Mouse (Mus musculus) gastrocnemius, postnatal 36 days (tissue): ENCODE results near the gene Smtnl1. TPM values are rescaled to one million over a fixed set of nuclear protein-coding genes. Genes with fewer than 3 reads are reported as not detected.
A peak's percentile ranks its signal among the peaks of the same experiment; 100 is the strongest.
"Not testable (repeated sequence)": the region's sequence is repeated elsewhere in the genome, so short reads cannot be mapped to it uniquely, and the experiment has no call there.

ENCODE experiments used
- DNase-seq, 2 experiments: peaks; one replicate each; pipeline ENCODE4 v3.0.0; 2022
- intact Hi-C: fragments of 180-260 bp; cut with DNase I; formaldehyde crosslinking; loops from one replicate; pipeline ENCODE4 v1.15.1; 2025
- total RNA-seq, 2 experiments: library from RNA; stranded (reverse); gene quantifications; 2 replicates each; pipeline ENCODE4 v1.2.3; 2021

Smtnl1 gene
- total RNA-seq, 2 experiments from 2014 or later: 58.7 to 84.0 TPM

DNA sequence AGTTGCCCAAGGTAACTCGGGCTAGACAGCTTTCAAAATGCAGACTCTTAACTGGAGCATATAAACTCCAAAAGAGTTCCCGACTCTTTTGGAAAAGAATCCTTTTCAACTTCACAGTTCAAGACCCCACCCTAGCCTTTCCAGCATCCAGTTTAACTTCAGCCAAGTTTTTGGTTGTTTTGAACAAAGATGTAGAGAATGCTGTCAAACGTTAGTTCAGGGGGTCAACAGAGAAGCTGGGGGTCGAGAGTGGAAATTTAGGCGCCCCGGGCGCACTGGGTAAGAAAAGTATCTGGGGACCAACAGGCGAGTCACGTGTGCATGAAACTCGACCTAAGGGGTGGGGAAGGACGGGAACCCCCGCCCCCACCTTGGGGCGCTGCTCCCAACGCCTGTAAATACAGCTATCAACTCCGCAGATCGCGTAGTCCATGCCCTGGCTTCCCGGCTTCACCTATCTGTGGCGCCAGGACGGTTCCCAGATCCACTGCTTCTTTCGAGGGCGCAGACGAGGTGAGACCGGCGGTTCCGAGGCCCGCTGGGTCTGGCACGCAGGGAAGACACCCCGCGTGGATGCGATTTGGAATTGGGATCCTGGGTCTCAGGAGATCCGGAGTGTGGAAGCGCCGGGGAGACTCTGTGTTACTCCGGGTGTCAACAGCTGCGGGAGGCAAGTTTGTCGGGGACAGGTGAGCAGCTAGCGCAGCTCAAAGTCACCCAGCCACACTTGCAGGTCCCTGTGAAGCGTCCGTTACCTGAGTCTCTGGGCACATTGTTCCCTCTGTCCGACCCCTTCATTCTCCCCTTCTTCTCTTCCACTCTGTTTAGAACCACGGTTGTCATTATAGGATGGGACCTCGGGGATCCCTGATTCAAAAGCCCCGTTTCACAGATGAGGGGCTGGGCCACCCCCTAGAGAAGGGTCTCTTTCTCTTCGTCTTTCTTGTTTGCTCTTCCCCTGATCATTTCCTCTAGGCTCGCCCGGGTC is 16.8 kb upstream of the Smtnl1 start:
- peak; percentile 56 to 71 for DNase-seq
- intact Hi-C loops: loop anchor here (10.0 kb wide), 1 partner anchor 176 kb away; no protein-coding TSS in a partner anchor

DNA sequence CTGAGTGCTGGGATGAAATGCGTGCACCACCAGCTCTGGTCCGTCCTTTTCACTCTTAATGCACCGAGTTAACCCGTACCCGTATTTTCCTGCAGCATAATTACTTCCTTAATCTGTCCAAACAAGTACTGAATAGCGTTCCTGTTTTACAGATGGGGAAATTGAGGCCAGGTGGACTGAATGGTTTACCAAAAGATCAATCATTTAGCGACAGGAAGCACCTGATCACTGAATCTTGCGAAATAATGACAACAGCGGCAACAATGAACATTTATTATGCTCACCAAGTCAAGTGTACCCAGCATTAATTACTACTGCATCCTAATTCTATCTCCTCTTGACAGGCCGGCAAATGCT is 16.1 kb upstream of the Smtnl1 start, which contains the start of gene Slc43a1:
Gene Slc43a1 (plus strand): TSS at position 258 of the 357 bp plus-strand sequence.
- intact Hi-C loops: loop anchor here (10.0 kb wide), 1 partner anchor 176 kb away; no protein-coding TSS in a partner anchor
- no peak for DNase-seq

DNA sequence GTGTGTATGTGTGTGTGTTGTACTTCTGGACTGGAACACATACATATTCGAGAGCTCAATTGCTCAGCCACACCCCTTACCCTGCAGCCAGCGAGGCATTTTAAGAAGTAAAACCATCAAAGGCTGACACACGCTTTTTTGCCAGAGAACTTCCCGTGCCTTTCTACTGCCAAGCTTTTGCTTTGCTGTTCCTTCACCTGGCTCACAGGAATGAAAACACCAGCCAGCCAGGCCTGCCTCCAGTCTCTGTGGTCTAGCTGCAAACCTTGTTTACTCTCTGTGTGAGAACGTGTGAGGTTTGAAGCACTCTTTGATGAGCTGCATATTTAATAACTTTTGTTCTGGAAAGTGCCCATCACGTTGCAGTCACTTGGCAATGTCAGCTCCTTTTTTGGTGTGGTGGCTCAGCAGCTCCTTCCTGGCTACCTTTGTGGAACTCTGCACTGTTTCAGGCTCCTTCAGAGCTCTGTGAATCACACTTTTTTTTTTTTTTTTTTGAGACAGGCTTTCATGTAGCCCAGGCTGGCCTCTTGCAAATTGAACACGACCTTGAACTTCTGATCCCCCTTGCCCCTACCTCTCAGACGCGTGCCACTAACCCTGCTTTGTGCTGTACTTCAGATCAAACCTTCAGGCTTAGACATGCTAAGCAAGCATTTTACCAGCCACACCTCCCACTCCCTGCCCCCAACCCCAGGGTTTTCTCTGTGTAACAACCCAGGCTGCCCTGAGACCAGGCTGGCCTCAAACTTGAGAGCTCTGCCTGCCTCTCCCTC is 15.6 kb upstream of the Smtnl1 start:
- no peak for DNase-seq
- intact Hi-C loops: loop anchor here (10.0 kb wide), 1 partner anchor 177 kb away; no protein-coding TSS in a partner anchor

DNA sequence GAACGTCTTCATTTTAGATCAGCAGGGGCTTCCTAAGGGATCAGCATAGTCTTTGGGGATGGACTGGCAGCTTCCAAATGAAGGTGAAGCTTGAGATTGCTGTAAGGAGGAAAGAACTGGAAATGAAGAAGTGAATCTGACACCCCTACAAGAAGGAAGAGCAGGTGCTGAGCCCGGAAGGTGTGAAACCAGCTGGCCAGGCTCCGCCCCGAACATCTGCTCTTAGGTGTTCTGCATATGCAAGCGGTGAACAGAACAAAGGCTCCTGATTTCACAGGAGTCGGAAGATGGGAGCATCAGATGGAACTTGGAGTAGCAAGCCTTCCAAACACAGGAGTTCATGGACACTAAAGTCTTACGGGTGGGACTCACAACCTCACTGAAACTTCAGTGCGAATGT is 14.7 kb upstream of the Smtnl1 start:
- intact Hi-C loops: loop anchor here (10.0 kb wide), 1 partner anchor 178 kb away; no protein-coding TSS in a partner anchor
- DNase-seq: no peak

DNA sequence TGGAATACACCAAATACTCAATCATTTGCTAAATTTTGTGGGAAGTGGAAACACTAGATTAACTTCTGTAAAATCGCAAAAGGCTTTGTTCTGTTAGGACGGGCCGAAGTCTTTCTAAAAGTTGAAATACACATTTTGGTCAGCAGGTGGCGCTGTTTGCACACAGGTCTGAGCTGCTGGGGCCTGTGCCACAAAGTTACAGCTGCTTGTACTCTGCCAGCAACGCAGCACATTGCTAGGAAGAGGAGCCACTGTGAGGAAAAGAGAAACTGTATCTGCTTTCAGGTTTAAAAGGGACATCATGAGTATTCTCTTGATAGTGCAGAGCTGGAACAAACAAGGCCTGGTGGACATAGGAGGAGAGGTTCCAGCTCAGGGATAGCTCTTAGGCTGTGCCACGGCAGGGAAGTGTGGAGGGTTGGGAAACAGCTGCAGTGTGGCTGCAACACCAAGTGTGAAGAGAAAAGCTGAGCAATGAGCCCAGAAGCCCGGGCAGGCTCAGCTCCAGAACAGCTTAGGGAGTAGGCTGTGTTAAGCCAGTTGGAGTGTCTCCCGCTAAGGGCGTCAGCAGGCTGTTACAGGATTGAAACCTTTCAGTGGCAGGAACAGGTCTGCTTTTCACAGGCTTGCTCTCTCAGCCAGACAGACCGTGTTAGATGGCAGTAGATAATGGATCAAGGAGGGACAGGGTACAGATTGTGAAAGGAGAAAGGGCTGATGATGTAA is 9.4 kb upstream of the Smtnl1 start:
- peak; percentile 72 to 77 for DNase-seq
- intact Hi-C loops: loop anchor here (1.0 to 10.0 kb wide), 4 partner anchors 23 to 183 kb away; no protein-coding TSS in a partner anchor

DNA sequence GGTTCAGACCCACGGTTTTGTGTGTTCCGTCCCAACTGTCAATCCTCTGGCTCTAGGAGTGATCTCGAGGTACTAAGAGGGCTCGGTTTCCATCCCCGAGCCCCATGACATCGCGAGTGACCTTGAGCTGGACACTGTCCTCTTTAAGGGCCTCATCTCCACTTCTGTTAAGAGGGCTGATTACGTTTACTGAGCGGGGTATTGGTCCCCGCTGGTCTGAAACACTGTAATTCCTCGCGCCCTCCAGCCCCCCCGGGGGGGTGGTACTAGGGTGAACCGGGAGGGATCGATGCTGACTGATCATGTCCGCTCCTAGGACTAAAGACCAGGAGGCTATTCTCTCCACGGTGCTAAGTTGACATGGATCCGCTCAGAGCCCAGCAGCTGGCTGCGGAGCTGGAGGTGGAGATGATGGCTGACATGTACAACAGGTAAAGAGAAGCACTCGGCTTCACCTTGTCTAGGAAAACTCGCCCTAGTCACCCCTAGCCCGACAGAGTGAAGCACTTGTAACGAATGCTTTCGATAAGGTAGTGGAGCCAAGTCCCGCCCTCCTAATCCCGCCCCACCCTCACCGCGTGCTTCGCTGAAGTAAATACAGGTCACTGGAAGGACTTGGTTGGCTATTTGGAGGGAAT is 5.0 kb upstream of the Smtnl1 start:
- intact Hi-C loops: loop anchor here (10.0 kb wide), 1 partner anchor 217 kb away; the partner anchor contains the start of gene Tnks1bp1
- DNase-seq: no peak

DNA sequence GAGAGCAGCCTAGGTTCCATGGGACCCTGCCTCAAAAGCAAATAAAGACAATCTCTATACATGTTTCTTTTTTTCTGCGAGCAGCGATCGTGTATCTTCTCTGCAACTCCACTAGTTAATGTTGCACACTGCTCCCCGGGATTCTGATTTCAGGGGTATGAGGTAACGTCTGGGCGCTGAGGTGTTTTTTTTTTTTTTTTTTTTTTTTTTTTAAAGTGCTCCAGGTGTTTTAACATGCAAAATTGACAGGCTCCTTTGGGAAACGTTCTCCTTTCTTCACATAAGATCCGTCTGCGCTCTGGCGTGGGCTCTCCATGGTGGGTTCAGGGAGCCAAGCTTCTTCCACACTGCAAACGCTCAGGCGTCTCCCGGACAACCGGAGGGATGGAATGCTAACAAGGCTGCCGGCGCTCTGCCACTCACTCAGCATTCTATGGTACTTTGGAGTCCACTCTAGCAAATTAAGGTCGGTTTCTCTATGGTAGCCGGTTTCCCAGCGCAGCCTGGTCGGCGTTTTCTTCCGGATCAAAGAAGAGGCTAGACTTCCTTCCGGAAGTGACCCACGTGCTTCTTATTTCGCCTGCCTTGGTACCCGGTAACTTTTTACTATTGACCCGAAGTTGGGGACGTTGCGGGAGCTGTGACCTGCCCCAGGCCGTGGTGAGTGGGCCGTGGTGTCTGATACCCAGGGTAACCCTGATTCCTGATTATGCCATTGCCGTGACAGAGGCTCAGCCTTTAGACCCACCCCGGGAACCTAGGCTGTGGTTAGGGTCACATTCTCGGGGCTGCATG is 4.2 kb upstream of the Smtnl1 start, which contains the start of gene Timm10:
Gene Timm10 (plus strand): TSS at position 510 of the 795 bp plus-strand sequence.
- intact Hi-C loops: loop anchor here (10.0 kb wide), 1 partner anchor 218 kb away; the partner anchor contains the start of gene Tnks1bp1
- DNase-seq: peak; percentile 76 to 78

DNA sequence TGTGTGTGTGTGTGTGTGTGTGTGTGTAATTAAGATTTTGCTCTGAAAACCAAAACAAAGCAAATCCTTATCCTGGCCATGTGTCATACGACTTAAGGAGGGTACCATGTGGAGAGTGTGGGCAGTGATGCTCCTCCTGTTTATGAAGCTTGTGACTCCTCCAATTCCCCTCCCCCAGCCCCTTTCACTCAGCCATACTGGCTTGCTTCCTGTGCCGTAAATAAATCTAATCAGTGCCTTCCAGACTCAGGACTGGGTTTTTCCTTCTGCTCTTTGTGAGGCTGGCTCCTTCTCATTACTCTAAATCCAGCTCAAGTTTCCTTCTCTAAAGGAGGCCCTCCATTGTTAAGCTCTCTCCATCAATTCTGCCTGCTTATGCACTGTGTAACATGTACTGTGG is 785 bp upstream of the Smtnl1 start:
- no peak for DNase-seq
- intact Hi-C loops: loop anchor here (10.0 kb wide), 1 partner anchor 222 kb away; the partner anchor contains the start of gene Tnks1bp1

DNA sequence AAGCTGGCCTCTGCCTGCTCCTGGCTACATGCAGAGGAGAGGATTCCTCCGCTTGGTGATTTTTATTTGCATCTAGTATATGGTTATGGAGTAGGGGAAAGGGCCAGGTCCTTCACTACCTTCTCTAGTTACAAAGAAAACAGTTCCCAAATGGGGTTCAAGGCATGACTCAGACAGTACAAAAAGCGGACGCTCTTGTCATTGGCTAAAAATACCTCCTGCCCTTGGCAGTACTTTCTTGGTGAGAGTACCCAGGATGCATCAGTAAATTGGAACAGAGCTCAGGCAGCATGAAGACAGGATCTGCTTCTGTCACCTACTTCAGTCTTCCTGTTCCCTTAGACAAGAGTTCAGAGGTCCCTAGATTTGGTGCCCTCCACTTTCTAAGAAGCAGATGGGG is 2.6 kb downstream of the Smtnl1 start:
- intact Hi-C loops: loop anchor here (10.0 kb wide), 1 partner anchor 225 kb away; the partner anchor contains the start of gene Tnks1bp1
- no peak for DNase-seq

DNA sequence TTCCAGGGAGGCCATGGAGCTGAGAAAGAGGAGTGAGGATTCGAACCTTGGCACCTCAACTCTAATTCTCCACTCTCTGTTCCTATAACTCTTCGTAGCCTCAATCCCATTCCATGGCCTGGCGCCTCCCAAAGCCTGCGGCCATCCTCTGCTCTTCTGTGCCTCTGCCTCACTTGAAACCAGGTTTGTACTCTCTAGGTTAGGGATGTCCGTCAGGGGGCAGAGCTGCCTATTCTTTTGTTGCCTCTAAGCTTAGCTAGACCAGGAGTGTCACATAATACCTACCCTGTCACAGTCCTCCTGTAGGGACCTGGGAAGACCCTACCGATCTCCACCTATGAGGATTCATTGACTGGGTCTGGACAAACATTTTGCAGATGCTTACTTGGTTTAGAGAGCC is 9.8 kb downstream of the Smtnl1 start:
- intact Hi-C loops: no loop called here

DNA sequence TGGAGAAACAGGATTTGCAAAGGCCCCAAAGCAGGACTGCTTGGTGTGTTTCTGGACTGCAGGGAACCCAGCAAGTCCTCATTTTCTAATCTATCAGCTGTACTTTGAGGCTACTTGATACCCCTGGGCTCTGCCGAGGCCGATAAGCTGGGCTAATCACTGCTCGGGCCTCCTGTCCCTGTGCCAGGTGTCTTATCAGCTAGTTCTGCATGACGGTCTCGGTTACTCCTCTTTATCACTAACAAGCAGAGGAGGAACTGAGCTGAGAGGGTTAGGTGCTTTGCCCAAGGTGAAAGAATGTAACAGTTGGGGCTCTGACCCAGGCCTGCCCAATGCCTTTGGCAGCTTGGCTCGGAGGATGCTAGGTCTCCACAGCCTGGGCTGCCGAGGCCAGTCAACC is 10.6 kb downstream of the Smtnl1 start:
- intact Hi-C loops: no loop called here
- no peak for DNase-seq

More for the DNA sequence above, 9.8 kb downstream of the Smtnl1 start:
- no peak for DNase-seq

DNA sequence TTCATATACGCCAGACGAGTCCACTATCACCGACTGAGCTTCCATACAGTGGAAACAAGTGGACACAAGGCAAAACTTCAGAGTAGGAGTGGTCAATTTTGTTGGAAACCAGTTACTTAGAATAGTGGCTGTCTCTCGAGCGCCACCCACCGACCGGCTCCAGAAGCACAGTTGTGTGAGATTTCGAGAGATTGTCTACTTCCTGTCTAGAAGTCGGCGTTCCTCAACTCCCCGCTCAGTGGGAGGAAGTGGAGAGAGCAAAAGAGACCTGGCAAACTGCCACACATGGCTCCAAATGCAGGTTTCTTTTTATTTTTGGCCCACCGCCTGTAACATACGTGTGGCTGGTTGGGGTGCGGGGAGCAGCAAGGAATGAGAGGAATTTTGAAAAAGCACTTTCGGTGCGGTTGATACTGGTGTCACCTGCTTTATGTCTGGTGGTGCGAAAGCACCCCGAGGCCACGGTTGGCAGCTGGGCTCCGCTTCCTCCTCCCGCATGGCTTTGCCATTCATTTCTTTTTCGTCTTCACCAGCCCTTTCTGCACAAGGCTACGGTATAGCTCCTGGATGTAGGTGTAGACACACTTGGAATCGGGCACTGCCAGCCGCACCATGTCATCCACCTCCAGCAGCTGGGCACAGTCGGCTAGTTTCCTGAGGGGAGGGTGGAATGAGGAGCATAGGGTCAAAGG is 11.4 kb downstream of the Smtnl1 start:
- peak; percentile 84 to 88 for DNase-seq
- intact Hi-C loops: no loop called here

DNA sequence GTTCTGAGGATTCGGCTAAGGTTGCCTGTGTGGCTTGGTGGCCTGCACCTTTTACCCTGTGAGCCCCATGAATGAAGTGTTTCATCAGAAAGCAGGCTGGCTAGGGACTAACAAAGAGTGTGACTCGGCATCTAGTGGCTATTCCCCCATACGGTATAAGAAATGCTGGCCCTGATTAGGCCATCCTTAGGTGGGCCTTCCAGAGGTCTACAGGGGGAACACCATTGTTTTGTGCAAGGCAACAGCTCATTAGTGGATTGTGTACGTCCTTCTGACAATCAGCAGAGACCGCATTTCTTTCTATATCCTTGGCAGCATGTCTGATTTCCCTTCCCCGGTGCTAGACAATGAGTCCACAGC is 11.9 kb downstream of the Smtnl1 start:
- no peak for DNase-seq
- intact Hi-C loops: no loop called here

DNA sequence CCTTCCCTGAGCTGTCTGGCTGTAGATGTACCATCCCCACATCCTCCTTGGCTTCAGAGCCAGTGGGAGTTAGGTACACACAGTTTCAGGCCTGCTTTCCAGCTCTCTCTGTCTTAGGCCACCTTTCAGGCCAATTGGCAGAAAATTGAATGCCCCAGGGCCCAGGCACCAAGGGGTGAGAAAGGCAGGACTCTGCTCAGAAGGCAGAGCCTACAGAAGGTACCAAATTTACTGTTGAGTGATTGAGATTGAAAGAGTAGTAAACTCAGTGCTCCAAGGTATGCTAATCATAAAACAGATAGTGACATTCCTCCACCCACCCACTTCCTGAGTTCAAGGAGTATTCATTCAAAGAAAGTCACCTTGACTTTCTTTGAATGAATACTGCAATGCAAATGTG is 13.1 kb downstream of the Smtnl1 start:
- DNase-seq: no peak
- intact Hi-C loops: loop anchor here (10.0 kb wide), 1 partner anchor 345 kb away; no protein-coding TSS in a partner anchor

DNA sequence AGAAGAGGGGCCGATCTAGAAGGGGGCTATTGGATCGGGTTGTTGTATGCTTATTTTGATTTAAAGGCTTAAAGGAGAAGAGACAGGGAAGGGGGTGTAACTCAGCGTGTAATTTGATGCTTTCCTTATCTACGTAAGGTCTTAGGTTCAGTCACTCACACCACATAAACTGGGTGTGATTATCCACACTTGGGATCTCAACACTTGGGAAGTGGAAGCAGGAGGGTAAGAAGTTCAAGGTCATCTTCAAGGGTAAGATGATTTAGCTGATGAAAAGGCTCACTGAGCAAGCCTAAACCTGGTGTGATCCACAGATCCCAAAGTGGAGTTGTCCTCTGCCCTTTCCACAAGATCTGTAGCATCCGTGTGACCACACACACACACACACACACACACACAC is 15.9 kb downstream of the Smtnl1 start:
- intact Hi-C loops: loop anchor here (10.0 kb wide), 1 partner anchor 342 kb away; no protein-coding TSS in a partner anchor
- DNase-seq: no peak

DNA sequence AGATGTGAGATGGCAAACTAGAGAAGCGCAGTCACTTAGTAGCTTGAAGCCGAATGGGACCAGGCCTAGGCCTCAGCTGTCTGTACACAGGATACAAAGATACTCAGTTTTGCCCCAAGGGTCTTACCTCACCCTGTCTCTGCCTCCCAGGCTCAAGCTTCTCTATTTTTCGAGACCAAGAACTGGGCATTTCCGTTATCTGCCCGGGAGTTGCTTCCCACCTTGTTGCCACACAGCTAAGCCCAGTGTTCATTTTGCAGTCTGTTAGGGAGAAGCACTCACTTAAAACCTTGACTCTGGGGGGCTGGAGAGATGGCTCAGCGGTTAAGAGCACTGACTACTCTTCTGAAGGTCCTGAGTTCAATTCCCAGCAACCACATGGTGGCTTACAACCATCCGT is 18.5 kb downstream of the Smtnl1 start:
- DNase-seq: no peak
- intact Hi-C loops: loop anchor here (10.0 kb wide), 1 partner anchor 339 kb away; no protein-coding TSS in a partner anchor

DNA sequence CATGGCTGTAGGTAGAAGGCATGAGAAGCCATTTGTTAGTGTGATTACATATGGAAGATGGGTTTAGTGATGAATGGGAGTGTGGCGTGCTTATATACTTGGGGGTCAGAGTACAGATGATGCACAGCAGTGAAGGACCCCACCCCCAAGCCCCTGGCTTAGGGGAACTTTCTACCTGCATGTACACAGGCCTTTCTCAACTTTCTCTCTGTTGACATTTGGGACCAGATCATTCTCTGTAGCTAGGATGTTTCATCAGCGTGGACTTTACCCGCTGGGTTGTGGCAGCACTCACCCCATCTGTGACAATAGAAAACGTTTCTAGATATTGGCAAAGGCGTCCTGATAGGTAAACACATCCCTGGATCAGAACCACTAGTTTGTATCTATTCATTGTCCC is 21.2 kb downstream of the Smtnl1 start:
- intact Hi-C loops: loop anchor here (10.0 kb wide), 1 partner anchor 336 kb away; no protein-coding TSS in a partner anchor
- DNase-seq: not testable (repeated sequence)

DNA sequence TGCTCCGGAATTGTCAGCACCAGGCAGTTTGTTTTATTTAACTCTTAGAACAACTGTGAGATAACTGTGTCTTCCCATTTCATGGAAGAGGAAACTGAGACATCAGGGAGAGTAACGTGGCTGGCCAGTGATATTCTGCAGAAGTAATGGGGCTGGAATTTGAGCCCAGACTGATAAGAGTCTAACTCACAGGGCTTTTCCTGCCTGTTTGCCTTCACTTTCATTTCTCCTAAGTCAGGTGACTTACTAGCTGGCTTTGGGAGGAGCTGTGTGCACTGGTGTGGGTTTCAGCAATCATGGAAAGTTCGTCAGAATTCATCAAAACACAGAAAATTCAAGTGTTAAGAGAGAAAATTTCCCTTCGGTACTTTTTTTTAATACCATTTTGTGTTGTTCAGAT is 22.1 kb downstream of the Smtnl1 start:
- DNase-seq: no peak
- intact Hi-C loops: loop anchor here (10.0 kb wide), 1 partner anchor 336 kb away; no protein-coding TSS in a partner anchor
